Mouse (Mus musculus) stomach, postnatal 0 days (tissue): Measurements from ENCODE around the gene Bnip1. TPM values are rescaled to one million over a fixed set of nuclear protein-coding genes. Genes with fewer than 3 reads are reported as not detected.

Source experiments
- ATAC-seq: fragments of 200-750 bp; cut with Nextera tagmentation; 2 replicates; pipeline ENCODE4 v1.8.0; 2017; ENCODE audit not compliant: low FRiP score, low TSS enrichment
- DNase-seq: peaks from one replicate; pipeline ENCODE4 v3.0.0-alpha.2; 2016; ENCODE audit warnings: low spot score
- H3K27ac ChIP-seq: fragments of 300-500 bp; sonication (generic); replicated peaks from 2 replicates; pipeline ENCODE4 v1.5.1; 2014; ENCODE audit warnings: mild to moderate bottlenecking, control low read depth
- H3K27me3 ChIP-seq: fragments of 300-500 bp; sonication (generic); 2 replicates; pipeline ENCODE4 v1.6.1; 2014; ENCODE audit warnings: low read length; ENCODE audit not compliant: control insufficient read depth, insufficient read depth
- H3K36me3 ChIP-seq: fragments of 300-500 bp; sonication (generic); 2 replicates; pipeline ENCODE4 v1.6.1; 2014; ENCODE audit warnings: low read length, mixed read lengths; ENCODE audit not compliant: control insufficient read depth, insufficient read depth
- H3K4me1 ChIP-seq: fragments of 300-500 bp; sonication (generic); replicated peaks from 2 replicates; pipeline ENCODE4 v1.6.1; 2014; ENCODE audit warnings: antibody characterized with exemption; ENCODE audit not compliant: control insufficient read depth, insufficient read depth
- H3K4me2 ChIP-seq: fragments of 300-500 bp; sonication (generic); replicated peaks from 2 replicates; pipeline ENCODE4 v1.6.1; 2014; ENCODE audit warnings: low read depth, mild to moderate bottlenecking, control low read depth, moderate library complexity
- H3K4me3 ChIP-seq: fragments of 300-500 bp; sonication (generic); 2 replicates; pipeline ENCODE4 v1.5.1; 2014; ENCODE audit warnings: low read depth, low read length, control low read depth
- H3K9ac ChIP-seq: fragments of 300-500 bp; sonication (generic); 2 replicates; pipeline ENCODE4 v1.6.1; 2014; ENCODE audit warnings: mild to moderate bottlenecking, low read length, control low read depth, mixed read lengths
- H3K9me3 ChIP-seq: fragments of 300-500 bp; sonication (generic); 2 replicates; pipeline ENCODE4 v1.6.1; 2016; ENCODE audit warnings: low read length; ENCODE audit not compliant: control insufficient read depth
- CTCF ChIP-seq: IDR thresholded peaks from 2 replicates; pipeline ENCODE4 v1.5.1; 2016; ENCODE audit warnings: antibody characterized with exemption, low read depth, mild to moderate bottlenecking, moderate library complexity
- EP300 ChIP-seq: optimal IDR thresholded peaks from 2 replicates; pipeline ENCODE3; 2016; ENCODE audit warnings: antibody characterized with exemption
- WGBS: fragments of 180-500 bp; shearing (Covaris S2); extraction: QIAGEN DNeasy Blood & Tissue Kit; methylation state at CpG from one replicate; pipeline ENCODE4 v1.1.7; 2014; 5-methylcytosine and 5-hydroxymethylcytosine counted together
- polyA plus RNA-seq: library from polyadenylated mRNA; unstranded; fragments of >200 nt; fragmentation: Nextera tagmentation; extraction: Ambion mirVana; gene quantifications from 2 replicates; pipeline ENCODE4 v1.2.1, GENCODE M21; 2015

Gene Bnip1
- polyA plus RNA-seq, 1 experiment from 2014 or later: 33.9 TPM

DNA sequence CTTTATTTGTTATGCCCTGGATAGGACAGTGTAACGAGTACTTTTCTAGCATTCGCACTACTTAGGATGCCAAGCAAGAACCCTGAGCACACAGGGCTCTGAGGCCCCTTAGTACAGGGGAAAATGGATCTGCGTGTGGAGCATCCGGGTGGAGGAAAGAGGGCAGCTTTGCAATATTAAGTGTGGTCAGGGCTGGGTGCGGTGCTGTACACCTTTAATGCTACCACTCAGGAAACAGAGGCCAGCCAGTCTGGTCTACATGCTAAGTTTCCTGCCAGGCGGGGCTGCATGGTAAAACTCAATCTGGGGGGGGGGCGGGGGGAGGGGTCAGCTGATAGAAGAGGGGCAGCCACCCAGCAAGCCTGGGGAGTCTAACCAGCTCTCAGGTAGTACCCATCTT, 14.5 kb downstream of the Bnip1 start:
- TF ChIP-seq CTCF (no peak), EP300 (no peak)

GRCm38 (mm10) chr17:26797379-26798128, 16.7 kb downstream of the Bnip1 start:
- Histone ChIP-seq H3K4me1 (no peaks in the 10 kb centered on the region), H3K4me2 (no peak overlapping the region), H3K9ac (no peak overlapping the region), H3K9me3 (no peaks in the 10 kb centered on the region), H3K36me3 (no peaks in the 10 kb centered on the region; the same call in 1 of the 2 replicates), H3K27ac (no peak overlapping the region), H3K27me3 (no peaks in the 10 kb centered on the region), H3K4me3 (no peak overlapping the region)
- TF ChIP-seq CTCF: no peak
- TF ChIP-seq EP300: no peak
- DNase-seq (no peak), ATAC-seq (no peak)
- 61% methylated on average over 6 of the region's 6 CpGs for WGBS

More for the DNA sequence above, 14.5 kb downstream of the Bnip1 start:
- no peak overlapping the region for H3K4me3 ChIP-seq
- H3K27ac ChIP-seq: no peak overlapping the region
- no peaks in the 10 kb centered on the region for H3K27me3 ChIP-seq
- no peak overlapping the region for H3K9ac ChIP-seq
- no peaks in the 10 kb centered on the region for H3K4me1 ChIP-seq
- no peaks in the 10 kb centered on the region for H3K9me3 ChIP-seq
- DNase-seq: no peak
- WGBS: 72% methylated on average over 5 of the region's 7 CpGs
- H3K4me2 ChIP-seq: no peak overlapping the region
- ATAC-seq: no peak
- peaks cover 14% of the 10 kb centered on the region for H3K36me3 ChIP-seq

- H3K4me3 ChIP-seq: no peak overlapping the region
- no peaks in the 10 kb centered on the region for H3K9me3 ChIP-seq
- DNase-seq (no peak), ATAC-seq (no peak)
- H3K27ac ChIP-seq: no peak overlapping the region
- TF ChIP-seq EP300: no peak
- no peak for TF ChIP-seq CTCF
- no peak overlapping the region for H3K9ac ChIP-seq
- H3K27me3 ChIP-seq: no peaks in the 10 kb centered on the region
- no peaks in the 10 kb centered on the region for H3K4me1 ChIP-seq
- WGBS: 75% methylated on average over 3 of the region's 3 CpGs
- no peak overlapping the region for H3K4me2 ChIP-seq
- no peaks in the 10 kb centered on the region for H3K36me3 ChIP-seq
Measured at GRCm38 (mm10) chr17:26802886-26803285, 22.0 kb downstream of the Bnip1 start.

- no peak for ATAC-seq
- Histone ChIP-seq H3K36me3 (no peaks in the 10 kb centered on the region), H3K9ac (no peak overlapping the region), H3K4me1 (no peaks in the 10 kb centered on the region), H3K4me2 (no peak overlapping the region), H3K27ac (no peak overlapping the region), H3K9me3 (no peaks in the 10 kb centered on the region), H3K4me3 (no peak overlapping the region), H3K27me3 (no peaks in the 10 kb centered on the region)
- TF ChIP-seq CTCF: no peak
- TF ChIP-seq EP300: no peak
- 65% methylated on average over 2 of the region's 2 CpGs for WGBS
- no peak for DNase-seq
Measured at GRCm38 (mm10) chr17:26812607-26813006, 31.7 kb downstream of the Bnip1 start.

DNA sequence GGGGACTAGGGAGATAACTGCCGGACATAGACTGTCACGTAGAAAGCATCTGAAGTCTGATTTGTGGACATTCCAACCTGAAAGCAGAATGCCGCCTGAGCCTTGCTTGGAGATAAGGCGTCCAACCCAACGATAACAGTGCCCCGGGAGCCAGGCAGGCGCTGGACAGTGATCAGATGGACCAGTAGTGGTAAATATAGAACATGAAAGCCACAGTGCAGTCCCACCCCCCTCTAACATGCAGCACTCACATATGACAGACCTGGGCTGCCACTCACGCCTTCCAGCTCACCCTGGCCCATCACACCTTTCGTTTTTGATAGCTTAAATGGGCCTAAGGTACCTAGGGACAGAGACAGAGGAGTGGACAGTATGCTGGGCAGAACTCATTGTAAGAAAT, 32.6 kb downstream of the Bnip1 start:
- H3K9ac ChIP-seq: no peak overlapping the region
- 64% methylated on average over 9 of the region's 9 CpGs for WGBS
- H3K36me3 ChIP-seq: no peaks in the 10 kb centered on the region
- ATAC-seq: no peak
- no peaks in the 10 kb centered on the region for H3K9me3 ChIP-seq
- no peaks in the 10 kb centered on the region for H3K4me1 ChIP-seq
- no peak for DNase-seq
- no peak overlapping the region for H3K4me3 ChIP-seq
- no peak overlapping the region for H3K4me2 ChIP-seq
- no peak overlapping the region for H3K27ac ChIP-seq
- H3K27me3 ChIP-seq: no peaks in the 10 kb centered on the region
- no peak for TF ChIP-seq EP300
- no peak for TF ChIP-seq CTCF

DNA sequence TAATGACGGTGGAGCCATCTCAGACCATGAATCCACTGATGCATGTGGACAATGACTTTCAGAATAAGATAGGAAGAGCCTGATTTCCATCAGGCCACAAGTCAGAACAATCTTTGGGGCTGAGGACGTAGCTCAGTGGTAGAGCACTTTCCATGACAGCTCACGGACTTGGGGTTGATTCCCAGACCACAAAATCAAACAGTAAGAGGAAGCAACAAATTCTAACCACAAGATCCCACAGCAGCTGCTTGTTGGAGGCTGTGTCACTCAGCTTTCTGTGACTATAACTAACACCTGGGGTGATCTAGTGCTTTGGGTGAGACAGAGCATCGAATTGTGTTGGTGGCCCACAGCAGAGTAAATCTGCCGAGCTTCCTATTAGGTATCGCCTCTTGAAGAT, 35.9 kb downstream of the Bnip1 start:
- Histone ChIP-seq H3K27ac (no peak overlapping the region), H3K4me2 (no peak overlapping the region), H3K36me3 (no peaks in the 10 kb centered on the region), H3K4me1 (no peaks in the 10 kb centered on the region), H3K9ac (no peak overlapping the region), H3K27me3 (no peaks in the 10 kb centered on the region), H3K4me3 (no peak overlapping the region), H3K9me3 (no peaks in the 10 kb centered on the region)
- TF ChIP-seq EP300: no peak
- no peak for TF ChIP-seq CTCF
- no peak for ATAC-seq
- DNase-seq: no peak
- WGBS: 78% methylated on average over 6 of the region's 6 CpGs
